In the genomic region with DNA sequence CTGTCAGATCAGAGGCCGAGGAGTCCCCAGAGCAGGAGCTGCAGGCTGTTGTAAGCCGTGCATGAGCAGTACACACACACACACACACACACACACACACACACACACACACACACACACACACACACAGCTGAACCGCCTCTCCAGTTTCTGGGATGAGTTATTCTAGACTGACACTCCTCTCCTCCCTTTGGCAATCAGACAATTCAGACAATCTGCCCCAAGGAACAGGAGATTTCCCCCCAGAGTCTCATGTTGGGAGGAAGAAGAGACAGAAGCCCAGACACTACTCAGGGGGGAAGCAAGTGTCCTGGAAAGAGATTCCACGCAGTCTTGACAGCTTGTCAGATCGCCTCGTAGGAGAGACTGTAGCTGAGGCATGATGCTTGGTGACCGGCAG, we compare ENCODE assay signal across 17 mouse cellular contexts. TPM values are rescaled to one million over a fixed set of nuclear protein-coding genes. Genes with fewer than 3 reads are reported as not detected.
DNase-seq lines count a peak whose midpoint lies in the region; ATAC-seq lines count a peak whose summit lies in the region.
"Had no signal": no experiment of that assay in that cellular context is flagged by ENCODE, and none has a peak within 500 bp of the region (broad histone marks: within the 10 kb centered on the region; RNA-seq: fewer than 3 reads in every experiment).

No protein-coding gene starts in this region.

- no peaks in the 10 kb centered on the region for H3K9me3 ChIP-seq in embryonic facial prominence, embryonic 14.5 days (ENCODE audit: control insufficient read depth, low read length)
- no peaks in the 10 kb centered on the region for H3K9me3 ChIP-seq in embryonic facial prominence, embryonic 10.5 days
- no peaks in the 10 kb centered on the region for H3K9me3 ChIP-seq in neural tube, embryonic 12.5 days
- no peaks in the 10 kb centered on the region for H3K9me3 ChIP-seq in midbrain, embryonic 13.5 days
- H3K9me3 ChIP-seq: embryonic facial prominence, embryonic 13.5 days; kidney, embryonic 15.5 days; liver, embryonic 15.5 days had no signal

- no peak overlapping the region for H3K27ac ChIP-seq in embryonic facial prominence, embryonic 14.5 days (replicated peaks; ENCODE audit: low read depth, low read length)
- H3K27ac ChIP-seq in embryonic facial prominence, embryonic 10.5 days (replicated peaks), result no peak overlapping the region
- H3K27ac ChIP-seq in neural tube, embryonic 12.5 days, result 0 out of 2 replicates have a peak overlapping the region, but pooled peaks have one; percentile 5
- peak overlapping the region; percentile 72 for H3K27ac ChIP-seq in midbrain, embryonic 13.5 days
- H3K27ac ChIP-seq: embryonic facial prominence, embryonic 13.5 days; kidney, embryonic 15.5 days; liver, embryonic 15.5 days had no signal

- no peak overlapping the region for H3K4me2 ChIP-seq in embryonic facial prominence, embryonic 14.5 days (ENCODE audit: low read depth, low read length)
- no peak overlapping the region for H3K4me2 ChIP-seq in neural tube, embryonic 12.5 days (replicated peaks)
- H3K4me2 ChIP-seq in midbrain, embryonic 13.5 days (replicated peaks), result no peak overlapping the region
- H3K4me2 ChIP-seq: embryonic facial prominence, embryonic 13.5 days; kidney, embryonic 15.5 days; liver, embryonic 15.5 days had no signal

- H3K4me3 ChIP-seq in embryonic facial prominence, embryonic 14.5 days (ENCODE audit: low read depth, low read length), result no peak overlapping the region
- no peak overlapping the region for H3K4me3 ChIP-seq in embryonic facial prominence, embryonic 10.5 days
- no peak overlapping the region for H3K4me3 ChIP-seq in neural tube, embryonic 12.5 days
- no peak overlapping the region for H3K4me3 ChIP-seq in midbrain, embryonic 13.5 days (replicated peaks)
- H3K4me3 ChIP-seq: embryonic facial prominence, embryonic 13.5 days; kidney, embryonic 15.5 days; liver, embryonic 15.5 days had no signal

- WGBS in embryonic facial prominence, embryonic 14.5 days, result 50% methylated on average over 7 of the region's 7 CpGs
- WGBS in embryonic facial prominence, embryonic 10.5 days, result 65% methylated on average over 7 of the region's 7 CpGs
- WGBS in neural tube, embryonic 12.5 days, result 46% methylated on average over 7 of the region's 7 CpGs
- 45% methylated on average over 6 of the region's 7 CpGs for WGBS in midbrain, embryonic 13.5 days

- DNase-seq in embryonic facial prominence, embryonic 14.5 days (ENCODE audit: low spot score), result peak; percentile 22
- no peak for DNase-seq in embryonic facial prominence, embryonic 10.5 days (ENCODE audit: low spot score)
- no peak for DNase-seq in neural tube, embryonic 10.5 days (ENCODE audit: extremely low spot score, low spot score)
- no peak for DNase-seq in embryo, embryonic 10 days (ENCODE audit: low spot score)
- DNase-seq in adrenal gland, postnatal 25 days, result no peak
- DNase-seq: adrenal gland, adult 8-10 months; heart, adult 18-20 months; layer of hippocampus, adult 9-11 months; right cerebral cortex, postnatal 25 days; thymus, adult 2 months had no signal

- 0 out of 2 replicates have a peak, but pooled peaks have one; percentile 23 for ATAC-seq in embryonic facial prominence, embryonic 14.5 days (ENCODE audit: low read depth)
- ATAC-seq in neural tube, embryonic 12.5 days (ENCODE audit: low FRiP score, low read depth), result no peak
- ATAC-seq in midbrain, embryonic 13.5 days, result no peak
- ATAC-seq in CD4-positive, CD25-positive, alpha-beta regulatory T cell, adult 4 months, result no peak

- H3K4me1 ChIP-seq in embryonic facial prominence, embryonic 14.5 days (ENCODE audit: control insufficient read depth, insufficient read depth, low read length), result peaks cover 9% of the 10 kb centered on the region
- H3K4me1 ChIP-seq in embryonic facial prominence, embryonic 10.5 days, result peaks cover 42% of the 10 kb centered on the region
- H3K4me1 ChIP-seq in neural tube, embryonic 12.5 days, result peaks cover 45% of the 10 kb centered on the region
- peaks cover 52% of the 10 kb centered on the region for H3K4me1 ChIP-seq in midbrain, embryonic 13.5 days (replicated peaks)

- H3K27me3 ChIP-seq in embryonic facial prominence, embryonic 14.5 days (replicated peaks; ENCODE audit: control insufficient read depth, insufficient read depth, low read length), result no peaks in the 10 kb centered on the region
- peaks cover 28% of the 10 kb centered on the region; the same call in 1 of the 2 replicates for H3K27me3 ChIP-seq in embryonic facial prominence, embryonic 10.5 days (replicated peaks; ENCODE audit: low read depth, poor library complexity, severe bottlenecking)
- no peaks in the 10 kb centered on the region for H3K27me3 ChIP-seq in neural tube, embryonic 12.5 days (replicated peaks)
- H3K27me3 ChIP-seq in midbrain, embryonic 13.5 days, result 0 out of 2 replicates have a peak, but pooled peaks cover 7% of the 10 kb centered on the region
- H3K27me3 ChIP-seq: embryonic facial prominence, embryonic 13.5 days had no signal

- no peaks in the 10 kb centered on the region for H3K36me3 ChIP-seq in embryonic facial prominence, embryonic 14.5 days (ENCODE audit: control insufficient read depth, insufficient read depth, low read length)
- H3K36me3 ChIP-seq in embryonic facial prominence, embryonic 10.5 days (replicated peaks), result no peaks in the 10 kb centered on the region
- no peaks in the 10 kb centered on the region for H3K36me3 ChIP-seq in neural tube, embryonic 12.5 days
- no peaks in the 10 kb centered on the region for H3K36me3 ChIP-seq in midbrain, embryonic 13.5 days
- H3K36me3 ChIP-seq: embryonic facial prominence, embryonic 13.5 days; kidney, embryonic 15.5 days; liver, embryonic 15.5 days had no signal

- no peak overlapping the region for H3K9ac ChIP-seq in embryonic facial prominence, embryonic 14.5 days (ENCODE audit: low read depth, low read length)
- H3K9ac ChIP-seq in neural tube, embryonic 12.5 days, result no peak overlapping the region
- no peak overlapping the region for H3K9ac ChIP-seq in midbrain, embryonic 13.5 days (replicated peaks)
- H3K9ac ChIP-seq: embryonic facial prominence, embryonic 13.5 days; kidney, embryonic 15.5 days; liver, embryonic 15.5 days had no signal

RNA-seq across cellular contexts. Expression of a gene that starts 5.6 kb away (rescaled TPM):
- polyA plus RNA-seq in embryonic facial prominence, embryonic 14.5 days (2014; fragmentation: Nextera tagmentation; extraction: Ambion mirVana), result 343 and 350 TPM in 2 replicates
- polyA plus RNA-seq in embryonic facial prominence, embryonic 10.5 days (2016; fragmentation: Nextera tagmentation; extraction: Ambion mirVana), result 407 and 410 TPM in 2 replicates
- polyA plus RNA-seq in neural tube, embryonic 12.5 days (2016; fragmentation: Nextera tagmentation; extraction: Ambion mirVana), result 307 and 321 TPM in 2 replicates
- polyA plus RNA-seq in midbrain, embryonic 13.5 days (2015; fragmentation: Nextera tagmentation; extraction: Ambion mirVana), result 356 and 378 TPM in 2 replicates
- 212 and 245 TPM in 2 replicates for total RNA-seq in adrenal gland, postnatal 25 days (2021)
- 100 to 1,000 TPM; 110 to 129 TPM for polyA plus RNA-seq in CD4-positive, CD25-positive, alpha-beta regulatory T cell, adult 4 months (2017; shearing (Covaris generic))

RNA-seq across cellular contexts. Expression of a gene that starts 28.3 kb away (rescaled TPM):
- 0.59 and 1.1 TPM in 2 replicates for polyA plus RNA-seq in embryonic facial prominence, embryonic 14.5 days (2014; fragmentation: Nextera tagmentation; extraction: Ambion mirVana)
- polyA plus RNA-seq in embryonic facial prominence, embryonic 10.5 days (2016; fragmentation: Nextera tagmentation; extraction: Ambion mirVana), result not detected in 2 replicates
- polyA plus RNA-seq in neural tube, embryonic 12.5 days (2016; fragmentation: Nextera tagmentation; extraction: Ambion mirVana), result 0.18 and 0.38 TPM in 2 replicates
- 0.22 and 0.46 TPM in 2 replicates for polyA plus RNA-seq in midbrain, embryonic 13.5 days (2015; fragmentation: Nextera tagmentation; extraction: Ambion mirVana)
- 0.52 and 1.6 TPM in 2 replicates for total RNA-seq in adrenal gland, postnatal 25 days (2021)
- polyA plus RNA-seq in CD4-positive, CD25-positive, alpha-beta regulatory T cell, adult 4 months (2017; shearing (Covaris generic)), result not detected
- polyA plus RNA-seq: intestine, embryonic 14.5 days had no signal

Comparison
In these comparisons a context has a peak if more than half of its experiments do, and no peak if none do; other contexts are left out.
1. H3K27ac ChIP-seq: peak in neural tube, embryonic 12.5 days (single experiment) and midbrain, embryonic 13.5 days (single experiment); none in embryonic facial prominence, embryonic 14.5 days (single experiment) and embryonic facial prominence, embryonic 10.5 days (single experiment).